Mouse (Mus musculus) WW6 (cell line): Measurements from ENCODE around the gene Akap17b.
A peak's percentile ranks its signal among the peaks of the same experiment; 100 is the strongest.

Source experiments
- DNase-seq: peaks from one replicate; pipeline ENCODE4 v3.0.0-alpha.2; 2013; ENCODE audit warnings: low read depth, low spot score

Gene Akap17b

GRCm38 (mm10) chrX:36587304-36588209 is 57.6 kb downstream of the Akap17b start:
- no peak for DNase-seq

- no peak for DNase-seq
Measured at GRCm38 (mm10) chrX:36586629-36587303, 58.4 kb downstream of the Akap17b start.

GRCm38 (mm10) chrX:36562079-36562478 is 83.1 kb downstream of the Akap17b start:
- no peak for DNase-seq

- peak; percentile 11 for DNase-seq
Measured at GRCm38 (mm10) chrX:36561650-36562049, 83.5 kb downstream of the Akap17b start.

GRCm38 (mm10) chrX:36560170-36560569 is 85.0 kb downstream of the Akap17b start:
- no peak for DNase-seq
